ENCODE assay signal across 13 mouse cellular contexts in genomic region chr7:30417856-30418255, GRCm38 (mm10). TPM values are rescaled to one million over a fixed set of nuclear protein-coding genes. Genes with fewer than 3 reads are reported as not detected.
DNase-seq lines count a peak whose midpoint lies in the region; ATAC-seq and TF ChIP-seq lines count a peak whose summit lies in the region.
"Had no signal": no experiment of that assay in that cellular context is flagged by ENCODE, and none has a peak within 500 bp of the region (broad histone marks: within the 10 kb centered on the region; RNA-seq: fewer than 3 reads in every experiment).

No protein-coding gene starts in this region.

- 0 out of 2 replicates have a peak, but pooled peaks cover 2% of the 10 kb centered on the region for H3K4me1 ChIP-seq in liver, embryonic 11.5 days (replicated peaks; ENCODE audit: control insufficient read depth, insufficient read depth, low read length)
- no peaks in the 10 kb centered on the region; the same call in 1 of the 2 replicates for H3K4me1 ChIP-seq in forebrain, postnatal 0 days (ENCODE audit: insufficient read depth)

- no peak for TF ChIP-seq CTCF in forebrain, postnatal 0 days (IDR thresholded peaks at IDR 0.05; ENCODE audit: low read depth)

- DNase-seq in liver, embryonic 11.5 days (ENCODE audit: low spot score) = no peak
- no peak for DNase-seq in liver
- DNase-seq in induced T-regulatory cell, adult 2 months (ENCODE audit: low read depth) = peak; percentile 77
- DNase-seq in naive thymus-derived CD4-positive, alpha-beta T cell, adult 2 months (ENCODE audit: low read depth) = peak; percentile 69
- DNase-seq in embryo, embryonic 11 days = no peak
- no peak for DNase-seq in Muller cell, postnatal 12 days (ENCODE audit: inconsistent ontology term)
- no peak for DNase-seq in retina, postnatal 1 day
- DNase-seq in forebrain, postnatal 0 days = no peak
- DNase-seq: gastrocnemius, postnatal 10 days; heart, postnatal 10 days had no signal

- H3K27ac ChIP-seq in liver, embryonic 11.5 days (ENCODE audit: low read depth, low read length) = no peak overlapping the region
- no peak overlapping the region for H3K27ac ChIP-seq in forebrain, postnatal 0 days (ENCODE audit: low read depth, low read length)
- H3K27ac ChIP-seq: layer of hippocampus, adult 2 months had no signal

- no peak for ATAC-seq in liver, embryonic 11.5 days (replicated peaks; ENCODE audit: low FRiP score)
- ATAC-seq in forebrain, postnatal 0 days = no peak
- ATAC-seq: intestine, embryonic 16.5 days; lung, postnatal 0 days had no signal

- H3K9me3 ChIP-seq in liver, embryonic 11.5 days (ENCODE audit: control insufficient read depth, low read length) = no peaks in the 10 kb centered on the region
- no peaks in the 10 kb centered on the region for H3K9me3 ChIP-seq in forebrain, postnatal 0 days (ENCODE audit: low read length)

- no peak overlapping the region for H3K4me3 ChIP-seq in liver, embryonic 11.5 days (ENCODE audit: low read depth, low read length)
- no peak overlapping the region for H3K4me3 ChIP-seq in forebrain, postnatal 0 days (ENCODE audit: low read depth, low read length)
- H3K4me3 ChIP-seq: layer of hippocampus, adult 2 months had no signal

- peak overlapping the region; percentile 28 for H3K4me2 ChIP-seq in liver, embryonic 11.5 days
- H3K4me2 ChIP-seq in forebrain, postnatal 0 days (ENCODE audit: low read depth) = no peak overlapping the region

- H3K27me3 ChIP-seq in liver, embryonic 11.5 days (replicated peaks; ENCODE audit: control insufficient read depth, insufficient read depth, low read length) = no peaks in the 10 kb centered on the region
- H3K27me3 ChIP-seq in forebrain, postnatal 0 days (ENCODE audit: insufficient read depth, low read length) = no peaks in the 10 kb centered on the region

- no peak overlapping the region for H3K9ac ChIP-seq in liver, embryonic 11.5 days (ENCODE audit: low read depth, low read length)
- H3K9ac ChIP-seq in forebrain, postnatal 0 days = no peak overlapping the region

- WGBS in liver, embryonic 11.5 days = 57% methylated on average over 9 of the region's 9 CpGs
- WGBS in forebrain, postnatal 0 days = 80% methylated on average over 9 of the region's 9 CpGs

- no peaks in the 10 kb centered on the region for H3K36me3 ChIP-seq in liver, embryonic 11.5 days (ENCODE audit: control insufficient read depth, insufficient read depth, low read length)
- no peaks in the 10 kb centered on the region for H3K36me3 ChIP-seq in forebrain, postnatal 0 days (ENCODE audit: insufficient read depth)

RNA-seq across cellular contexts. Expression of gene Hcst, which starts 1.8 kb away (rescaled TPM):
- polyA plus RNA-seq in liver, embryonic 11.5 days (2014; fragmentation: Nextera tagmentation; extraction: Ambion mirVana) = 2.2 and 2.9 TPM in 2 replicates
- total RNA-seq in forebrain, postnatal 0 days (2014; rRNA removed) = 1.1 TPM in 1 of 2 replicates, not detected in the other
- 0.41 and 0.87 TPM in 2 replicates for polyA plus RNA-seq in forebrain, postnatal 0 days (2015; fragmentation: Nextera tagmentation; extraction: Ambion mirVana)

RNA-seq across cellular contexts. Expression of gene Nfkbid, which starts 3.7 kb away (rescaled TPM):
- 1.8 and 3.6 TPM in 2 replicates for polyA plus RNA-seq in liver, embryonic 11.5 days (2014; fragmentation: Nextera tagmentation; extraction: Ambion mirVana)
- total RNA-seq in forebrain, postnatal 0 days (2014; rRNA removed) = 1.6 and 3.4 TPM in 2 replicates
- polyA plus RNA-seq in forebrain, postnatal 0 days (2015; fragmentation: Nextera tagmentation; extraction: Ambion mirVana) = 1.1 and 1.7 TPM in 2 replicates

RNA-seq across cellular contexts. Expression of gene Tyrobp, which starts 4.3 kb away (rescaled TPM):
- 60.6 and 61.9 TPM in 2 replicates for polyA plus RNA-seq in liver, embryonic 11.5 days (2014; fragmentation: Nextera tagmentation; extraction: Ambion mirVana)
- 14.5 and 25.6 TPM in 2 replicates for total RNA-seq in forebrain, postnatal 0 days (2014; rRNA removed)
- polyA plus RNA-seq in forebrain, postnatal 0 days (2015; fragmentation: Nextera tagmentation; extraction: Ambion mirVana) = 44.2 and 52.5 TPM in 2 replicates

RNA-seq across cellular contexts. Expression of gene Aplp1, which starts 27.5 kb away (rescaled TPM):
- 18.4 and 19.1 TPM in 2 replicates for polyA plus RNA-seq in liver, embryonic 11.5 days (2014; fragmentation: Nextera tagmentation; extraction: Ambion mirVana)
- total RNA-seq in forebrain, postnatal 0 days (2014; rRNA removed) = 705 and 834 TPM in 2 replicates
- polyA plus RNA-seq in forebrain, postnatal 0 days (2015; fragmentation: Nextera tagmentation; extraction: Ambion mirVana) = 863 and 867 TPM in 2 replicates

RNA-seq across cellular contexts. Expression of gene Kirrel2, which starts 39.6 kb away (rescaled TPM):
- 0.22 and 0.95 TPM in 2 replicates for polyA plus RNA-seq in liver, embryonic 11.5 days (2014; fragmentation: Nextera tagmentation; extraction: Ambion mirVana)
- 0.46 and 2.1 TPM in 2 replicates for total RNA-seq in forebrain, postnatal 0 days (2014; rRNA removed)
- polyA plus RNA-seq in forebrain, postnatal 0 days (2015; fragmentation: Nextera tagmentation; extraction: Ambion mirVana) = 0.07 and 0.11 TPM in 2 replicates
- total RNA-seq: gastrocnemius, postnatal 10 days had no signal
- polyA plus RNA-seq: lung, postnatal 0 days had no signal

Comparison
In these comparisons a context has a peak if more than half of its experiments do, and no peak if none do; other contexts are left out.
1. DNase-seq: peak in induced T-regulatory cell, adult 2 months (single experiment) and naive thymus-derived CD4-positive, alpha-beta T cell, adult 2 months (single experiment); none in liver, embryonic 11.5 days (single experiment), liver (single experiment), embryo, embryonic 11 days (single experiment), Muller cell, postnatal 12 days (single experiment), retina, postnatal 1 day (single experiment) and forebrain, postnatal 0 days (single experiment).